Mouse (Mus musculus): ENCODE data around the gene Polr3f. TPM values are rescaled to one million over a fixed set of nuclear protein-coding genes. Genes with fewer than 3 reads are reported as not detected.

Polr3f gene
- total RNA-seq (2021): 10 to 100 TPM; 27.3 to 32.6 TPM
- long read RNA-seq, full-length matches to known transcripts: 3 of 4 reads
- long read RNA-seq, partial matches to known transcripts: 1 of 4 reads
- long read RNA-seq, other reads (novel, unspliced or antisense): 0 of 4 reads

- DNase-seq (ENCODE audit: low spot score in 2 of 2): peak; percentile 95 to 96
Measured at GRCm38 (mm10) chr2:144526981-144527820, at the start of gene Polr3f, which contains the start of gene Dzank1. Gene Polr3f, plus strand, starts transcription at chr2:144527718. Gene Dzank1, minus strand, starts transcription at chr2:144527414.

GRCm38 (mm10) chr2:144479421-144479820 is 48.1 kb upstream of the Polr3f start:
- DNase-seq (ENCODE audit: low spot score in 2 of 2): no peak

- DNase-seq (ENCODE audit: low spot score in 2 of 2): no peak
Measured at GRCm38 (mm10) chr2:144484084-144484483, 43.4 kb upstream of the Polr3f start.

DNA sequence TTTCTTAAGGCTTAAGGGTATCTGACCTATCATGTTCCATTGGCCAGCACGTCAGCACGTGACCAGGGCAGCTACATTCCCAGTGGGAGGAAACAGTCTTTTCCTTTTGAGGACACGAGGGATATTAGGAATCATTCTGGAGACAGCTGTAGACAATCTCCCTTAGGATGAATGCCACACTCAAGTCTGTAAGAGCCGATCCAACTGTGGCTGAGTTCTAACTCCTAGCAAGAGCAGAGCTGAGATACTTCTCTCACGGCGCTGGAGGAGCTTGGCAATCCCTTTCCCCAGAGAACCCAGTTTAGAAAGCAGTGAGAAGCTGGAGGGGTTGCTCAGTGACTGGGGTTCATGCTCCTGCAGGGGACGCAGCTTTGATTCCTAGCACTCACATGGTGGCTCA is 42.1 kb upstream of the Polr3f start:
- DNase-seq (ENCODE audit: low spot score in 2 of 2): no peak

DNA sequence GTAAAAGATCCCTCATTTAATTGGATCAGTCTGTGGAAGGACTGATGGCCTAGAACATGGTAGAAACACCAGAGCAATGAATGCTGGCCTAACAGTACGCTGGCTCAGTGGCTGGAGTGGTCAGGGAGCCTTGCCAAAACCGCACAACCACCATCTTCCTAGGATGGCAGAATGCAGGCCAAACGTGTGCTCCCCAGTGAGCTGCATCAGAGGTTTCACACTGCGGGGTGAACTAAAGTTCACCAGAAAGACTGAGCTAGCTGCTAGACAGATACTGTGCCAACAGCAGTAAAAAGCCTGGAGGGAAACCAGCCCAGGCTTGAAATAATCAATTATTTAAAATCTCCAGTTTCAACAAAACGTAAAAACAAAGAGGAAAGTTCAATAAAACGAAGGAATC is 40.0 kb upstream of the Polr3f start:
- no peak for DNase-seq (ENCODE audit: low spot score in 2 of 2)

GRCm38 (mm10) chr2:144489342-144489741 is 38.2 kb upstream of the Polr3f start:
- no peak for DNase-seq (ENCODE audit: low spot score in 2 of 2)

DNA sequence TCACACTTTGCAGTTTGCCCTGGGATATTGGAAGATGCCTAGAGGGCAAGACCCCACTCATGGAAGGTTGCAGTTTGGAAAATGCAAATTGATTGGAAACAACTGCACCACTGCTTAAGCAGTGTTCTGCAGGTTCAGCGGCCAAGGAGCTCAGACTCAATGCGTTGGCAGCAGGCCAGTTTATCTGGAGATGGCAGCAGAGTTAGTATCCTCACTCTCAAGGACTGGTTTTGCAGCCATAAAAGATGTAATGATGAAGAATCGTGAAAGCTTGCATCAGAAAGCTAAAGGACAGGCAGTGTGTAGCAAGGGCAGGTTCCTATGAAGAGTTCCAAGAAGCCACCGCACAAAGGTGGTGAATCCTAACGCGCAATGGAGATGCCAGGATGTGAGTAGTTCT is 25.4 kb upstream of the Polr3f start:
- DNase-seq (ENCODE audit: low spot score in 2 of 2): no peak

DNA sequence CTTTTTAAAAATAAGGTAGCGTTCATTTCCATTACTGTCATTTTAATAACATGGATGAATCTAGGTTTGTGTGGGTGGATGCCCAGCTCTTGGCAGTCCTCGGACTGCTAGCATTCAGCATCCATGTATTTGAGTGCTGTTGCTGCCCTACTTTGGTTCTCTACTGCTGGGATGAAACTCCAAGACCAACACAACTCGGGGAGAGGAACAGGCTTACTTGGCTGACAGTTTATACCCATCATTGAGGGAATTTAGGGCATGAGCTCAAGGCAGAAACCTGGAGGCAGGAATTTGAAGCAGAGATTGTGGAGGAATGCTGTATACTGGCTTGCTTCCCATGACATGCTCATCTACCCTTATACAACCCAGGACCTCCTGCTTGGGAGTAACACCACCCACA is 12.9 kb upstream of the Polr3f start:
- no peak for DNase-seq (ENCODE audit: low spot score in 2 of 2)

- DNase-seq (ENCODE audit: low spot score in 2 of 2): no peak
Measured at GRCm38 (mm10) chr2:144519772-144520171, 7.7 kb upstream of the Polr3f start.

- no peak for DNase-seq (ENCODE audit: low spot score in 2 of 2)
Measured at GRCm38 (mm10) chr2:144525856-144526255, 1.7 kb upstream of the Polr3f start.

- no peak for DNase-seq (ENCODE audit: low spot score in 2 of 2)
Measured at GRCm38 (mm10) chr2:144527821-144528174, 280 bp downstream of the Polr3f start.

GRCm38 (mm10) chr2:144537123-144537522 is 9.6 kb downstream of the Polr3f start:
- no peak for DNase-seq (ENCODE audit: low spot score in 2 of 2)

DNA sequence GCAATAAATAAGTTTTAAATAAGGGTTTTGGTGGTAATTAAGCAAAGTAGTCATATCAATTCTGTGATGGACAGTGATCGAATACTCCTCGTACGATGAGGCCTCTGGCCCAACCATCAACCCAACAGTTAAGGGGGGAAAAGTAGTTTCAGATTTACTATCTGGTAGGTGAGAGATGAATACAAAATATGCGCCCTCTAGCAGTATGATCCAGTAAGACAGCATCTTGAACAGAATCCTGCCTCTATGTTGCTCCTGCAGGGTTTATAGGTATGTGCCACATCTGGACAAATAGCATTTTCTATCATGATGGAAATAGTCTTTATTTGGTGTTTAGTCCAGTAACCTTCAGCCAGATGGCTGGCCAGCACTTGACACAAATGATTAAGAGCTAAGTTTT is 13.7 kb downstream of the Polr3f start:
- no peak for DNase-seq (ENCODE audit: low spot score in 2 of 2)

- DNase-seq (ENCODE audit: low spot score in 2 of 2): no peak
Measured at GRCm38 (mm10) chr2:144543670-144544069, 16.2 kb downstream of the Polr3f start.

- no peak for DNase-seq (ENCODE audit: low spot score in 2 of 2)
Measured at GRCm38 (mm10) chr2:144544630-144545029, 17.1 kb downstream of the Polr3f start.

- DNase-seq (ENCODE audit: low spot score in 2 of 2): no peak
Measured at GRCm38 (mm10) chr2:144545061-144545460, 17.5 kb downstream of the Polr3f start.

DNA sequence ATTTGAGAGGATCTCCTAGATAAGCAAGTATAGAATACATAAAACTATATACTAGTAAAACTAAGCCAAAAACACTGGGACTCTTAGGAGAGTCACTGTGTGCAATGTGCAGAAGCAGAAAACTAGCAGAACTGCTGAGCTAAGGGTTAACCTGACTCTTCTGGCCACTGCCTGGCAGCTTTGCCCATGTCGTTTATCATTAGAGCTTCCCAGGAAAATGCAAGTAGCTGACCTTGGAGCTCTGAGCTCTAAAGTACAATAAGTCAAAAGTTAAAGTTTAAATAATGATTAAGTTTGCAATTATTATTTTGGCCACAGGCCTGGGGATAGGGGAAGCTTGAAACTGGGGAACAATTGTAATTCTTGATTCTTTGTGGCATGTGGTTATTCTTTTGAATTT is 18.0 kb downstream of the Polr3f start:
- no peak for DNase-seq (ENCODE audit: low spot score in 2 of 2)

GRCm38 (mm10) chr2:144547559-144547958 is 20.0 kb downstream of the Polr3f start:
- DNase-seq (ENCODE audit: low spot score in 2 of 2): no peak

DNA sequence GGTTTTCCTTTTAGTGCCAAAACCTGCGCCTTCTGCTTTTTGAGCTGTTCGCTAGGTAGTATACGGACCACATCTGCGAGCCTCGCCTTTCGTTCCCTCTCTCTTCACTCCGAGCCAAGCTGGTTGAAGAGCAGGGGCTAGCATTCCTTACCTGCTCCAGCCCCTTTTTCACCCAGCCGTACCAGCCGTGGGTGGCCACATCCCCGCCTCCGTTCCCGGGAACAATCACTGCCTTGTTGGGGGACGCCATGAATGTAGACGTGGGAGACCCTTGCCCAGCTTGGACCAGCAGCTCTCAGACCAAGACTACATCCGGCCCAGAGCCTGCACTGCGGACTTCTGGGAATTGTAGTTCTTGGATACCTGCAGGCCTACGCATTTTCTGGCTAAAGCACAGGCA is 23.0 kb downstream of the Polr3f start, which contains the start of gene Rbbp9:
Gene Rbbp9 (minus strand): TSS at position 341 of the 400 bp plus-strand sequence.
- DNase-seq (ENCODE audit: low spot score in 2 of 2): peak; percentile 66 to 74

DNA sequence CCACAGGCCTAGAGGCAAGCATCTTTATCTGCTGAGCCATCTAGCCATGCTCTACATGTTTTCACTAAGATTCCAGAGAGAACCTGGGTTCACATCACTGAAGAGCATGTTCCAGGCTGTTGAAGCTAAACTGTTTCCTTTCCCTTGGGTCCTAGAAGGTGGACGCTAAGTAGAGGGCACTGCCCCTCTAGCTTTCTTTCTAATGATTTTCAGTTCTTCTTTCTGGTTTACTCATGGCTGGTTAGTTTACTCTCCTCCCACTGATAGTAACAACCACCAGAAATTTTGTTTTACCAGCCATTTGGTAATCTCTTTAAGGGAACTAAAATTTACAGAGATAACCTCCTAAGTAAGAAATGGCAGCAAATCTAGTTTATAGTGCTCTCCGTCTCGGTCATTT is 26.4 kb downstream of the Polr3f start:
- DNase-seq (ENCODE audit: low spot score in 2 of 2): no peak

DNA sequence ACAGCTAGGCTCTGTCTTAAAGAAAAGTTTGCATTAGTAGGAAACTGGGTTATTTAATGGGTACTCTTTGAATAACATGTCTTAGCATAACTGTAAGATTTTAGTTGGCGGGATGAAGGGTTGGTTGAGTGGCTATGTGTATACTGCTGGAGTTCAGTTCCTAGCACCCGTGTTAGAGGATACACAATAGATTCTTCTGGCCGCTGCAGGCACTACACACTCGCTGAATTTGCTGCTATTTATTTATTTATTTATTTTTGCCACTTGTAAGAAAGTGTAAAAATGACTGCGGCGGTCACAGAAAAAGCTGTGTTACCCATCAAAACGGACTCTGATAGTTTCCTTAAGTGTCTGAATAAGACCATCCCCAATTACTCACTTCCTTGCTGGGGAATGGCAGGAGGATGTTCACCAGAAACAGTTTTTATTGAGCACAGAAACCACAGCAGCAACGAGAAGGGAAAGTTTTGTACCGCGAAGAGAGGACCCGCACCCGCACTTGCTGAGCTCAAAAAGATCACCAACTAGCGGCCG is 27.8 kb downstream of the Polr3f start:
- DNase-seq (ENCODE audit: low spot score in 2 of 2): no peak

DNA sequence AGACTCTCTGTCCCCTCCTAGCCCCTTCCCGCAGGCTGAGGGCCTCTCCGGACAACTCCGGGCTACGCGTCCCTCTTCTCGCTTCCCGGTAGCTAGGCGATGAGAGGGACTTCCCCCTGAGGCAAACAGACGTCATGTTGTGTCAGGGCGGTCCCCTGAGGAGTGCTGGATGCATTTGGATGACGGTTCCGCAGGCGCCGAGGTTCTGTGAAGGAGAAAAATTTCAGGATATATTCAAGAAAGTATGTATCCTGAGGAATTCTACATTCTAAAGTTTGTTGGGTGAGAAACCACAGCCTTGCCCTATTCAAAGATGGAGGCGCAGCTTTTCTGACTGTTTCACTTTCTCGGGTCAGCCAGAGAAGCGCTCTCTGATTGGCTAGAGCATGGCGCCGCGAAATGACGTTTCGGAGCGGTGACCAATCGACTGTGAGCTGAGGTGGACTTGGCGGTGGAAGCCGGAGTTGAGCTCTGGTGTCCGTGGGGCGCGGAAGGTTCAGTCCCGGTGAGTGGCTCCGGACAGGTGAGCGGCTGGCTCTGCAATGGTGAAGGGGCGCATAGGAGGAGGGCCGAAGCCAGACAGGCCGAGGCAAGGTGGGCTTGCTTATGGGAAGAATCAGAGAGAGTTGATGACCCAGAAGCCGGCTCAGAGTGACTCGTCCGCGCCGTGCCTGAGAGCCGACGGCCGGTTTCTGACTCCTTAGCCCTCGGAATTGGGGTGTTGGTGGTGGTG is 28.5 kb downstream of the Polr3f start, which contains the start of gene Sec23b:
Gene Sec23b (plus strand): TSS at position 410 of the 733 bp plus-strand sequence.
- peak; percentile 95 to 96 for DNase-seq (ENCODE audit: low spot score in 2 of 2)

Data from layer of hippocampus, postnatal 10 days (tissue).